Mouse (Mus musculus): ENCODE results near the gene Hlcs. TPM values are rescaled to one million over a fixed set of nuclear protein-coding genes. Genes with fewer than 3 reads are reported as not detected.

Hlcs gene
- polyA plus RNA-seq (2016; fragmentation: Nextera tagmentation; extraction: Ambion mirVana) = 10.3 TPM in 2 replicates

DNA sequence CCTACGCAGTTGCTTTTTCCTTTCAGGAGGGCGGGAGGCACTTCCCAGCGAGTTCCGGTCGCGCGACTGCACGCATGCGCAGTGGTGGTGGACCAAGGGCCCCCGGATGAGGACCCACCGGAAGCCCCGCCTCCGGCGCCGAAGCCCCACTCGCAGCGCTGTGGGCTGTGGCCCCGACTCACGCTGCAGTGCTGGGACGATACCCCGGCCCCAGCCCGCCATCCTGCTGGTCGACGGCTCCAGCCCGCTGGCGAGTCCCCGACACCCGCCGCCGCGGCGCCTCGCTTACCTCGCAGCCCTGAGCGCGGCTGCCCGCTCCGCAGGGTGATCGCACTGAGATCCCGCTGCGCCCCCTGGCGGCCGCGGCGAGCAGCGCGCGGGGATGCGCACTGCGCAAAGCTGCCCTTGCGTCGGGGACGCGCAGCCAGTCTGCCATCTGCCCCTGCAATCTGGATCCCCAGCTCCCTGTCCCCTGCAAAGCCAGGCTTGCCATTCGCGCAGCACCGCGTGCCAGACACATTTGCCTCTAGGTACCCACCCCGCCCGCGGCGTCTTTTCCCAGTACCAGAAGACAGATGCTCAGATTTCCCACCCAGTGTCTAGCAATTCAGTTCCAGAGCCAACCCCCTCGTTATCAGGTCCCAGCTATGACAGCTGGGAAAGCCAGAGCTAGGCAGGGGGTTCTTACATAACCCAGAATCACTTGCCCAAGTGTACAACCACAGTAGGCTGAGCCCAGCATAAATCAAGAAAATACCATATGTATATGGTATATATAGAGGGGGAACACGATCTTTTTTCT, at the start of gene Hlcs:
TSS of gene Hlcs (minus strand) at position 343 of the 802 bp plus-strand sequence.
- Histone ChIP-seq H3K9me3 (no peaks in the 10 kb centered on the region), H3K4me3 (peak within 1 kb of the TSS; percentile 65), H3K36me3 (no peaks in the 10 kb centered on the region), H3K27me3 (replicated peaks) (no peaks in the 10 kb centered on the region), H3K4me2 (replicated peaks) (peak within 1 kb of the TSS; percentile 75), H3K4me1 (peaks cover 11% of the 10 kb centered on the region), H3K9ac (peak within 1 kb of the TSS; percentile 87), H3K27ac (peak within 1 kb of the TSS; percentile 98)
- WGBS = 1% methylated on average over 64 of the region's 64 CpGs
- ATAC-seq (ENCODE audit: low FRiP score, low read depth) = peak; percentile 93

DNA sequence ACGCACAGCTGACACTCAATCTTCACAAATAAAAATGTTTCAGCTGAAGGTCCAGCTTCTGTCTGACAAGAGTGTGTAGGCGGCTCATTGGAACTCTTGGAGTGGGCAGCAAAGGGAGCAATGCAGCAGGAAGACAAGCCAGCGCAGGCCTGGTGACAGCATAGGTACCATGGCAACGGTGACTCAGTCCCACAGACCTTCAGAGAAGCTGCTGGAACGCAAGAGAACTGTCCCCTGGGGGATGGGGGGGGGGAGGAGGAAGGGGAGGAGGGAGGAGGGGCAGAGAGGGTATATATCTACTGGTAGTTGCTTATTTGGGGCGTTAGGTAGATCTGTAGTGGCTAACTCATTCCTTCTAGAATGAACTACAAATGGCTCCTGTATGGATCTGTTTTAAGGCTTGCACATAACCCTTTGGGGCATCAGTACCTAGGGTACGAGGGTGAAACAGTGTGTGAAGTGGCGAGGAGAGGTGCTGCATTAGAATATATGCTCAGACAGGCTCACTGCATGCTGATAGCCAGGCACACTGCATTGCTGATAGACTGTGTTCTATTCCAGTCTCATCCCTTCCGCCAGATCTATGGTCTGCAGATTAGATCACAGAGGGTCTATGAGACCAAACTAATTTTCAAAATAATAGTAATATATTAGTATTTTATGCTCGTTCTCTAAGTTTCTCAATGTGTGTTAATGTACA, 49.0 kb upstream of the Hlcs start:
- peaks cover 7% of the 10 kb centered on the region; the same call in 1 of the 2 replicates for H3K36me3 ChIP-seq
- H3K9ac ChIP-seq = no peak overlapping the region
- H3K4me3 ChIP-seq = no peak overlapping the region
- no peak overlapping the region for H3K4me2 ChIP-seq (replicated peaks)
- H3K27ac ChIP-seq = no peak overlapping the region
- H3K9me3 ChIP-seq = no peaks in the 10 kb centered on the region
- no peak for ATAC-seq (ENCODE audit: low FRiP score, low read depth)
- 52% methylated on average over 10 of the region's 10 CpGs for WGBS
- no peaks in the 10 kb centered on the region for H3K27me3 ChIP-seq (replicated peaks)
- H3K4me1 ChIP-seq = no peaks in the 10 kb centered on the region

DNA sequence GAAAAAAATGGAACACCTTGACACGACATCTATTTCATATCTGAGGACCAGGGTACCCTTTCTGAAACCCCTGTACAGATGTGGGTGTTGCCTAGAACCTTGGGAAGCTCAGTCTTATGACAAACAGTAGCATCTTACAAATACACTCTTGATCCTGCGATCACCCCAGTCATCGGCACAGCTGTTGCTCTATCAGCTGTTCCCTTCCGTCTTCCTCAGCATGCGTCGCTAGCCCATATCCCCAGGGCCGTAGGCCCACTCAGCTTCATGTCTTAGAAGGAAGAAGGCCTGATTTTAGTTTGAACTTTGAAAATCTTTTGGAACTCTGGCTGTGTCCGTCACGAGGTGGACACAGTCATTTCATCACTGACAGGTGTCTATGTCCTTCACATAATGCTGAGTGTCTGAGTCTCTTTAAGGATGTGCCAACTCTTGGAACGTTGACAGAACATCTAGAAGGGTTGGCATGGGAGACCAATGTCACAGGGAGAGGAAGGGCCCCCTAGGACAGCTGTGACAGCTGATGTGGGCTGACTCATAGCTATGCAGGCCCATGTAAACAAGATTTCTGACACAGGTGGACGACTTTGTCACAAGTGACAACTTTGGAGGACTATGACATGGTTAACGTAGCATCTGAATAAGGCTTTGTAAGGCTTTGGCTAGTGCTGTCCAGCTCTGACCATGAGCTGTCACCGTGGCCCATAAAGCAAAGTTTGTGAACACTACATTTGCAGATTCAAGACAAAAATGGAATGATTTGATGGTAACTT, 47.4 kb upstream of the Hlcs start:
- no peaks in the 10 kb centered on the region for H3K4me1 ChIP-seq
- H3K4me2 ChIP-seq (replicated peaks) = no peak overlapping the region
- H3K27me3 ChIP-seq (replicated peaks) = no peaks in the 10 kb centered on the region
- no peak overlapping the region for H3K27ac ChIP-seq
- peaks cover 4% of the 10 kb centered on the region; the same call in 1 of the 2 replicates for H3K36me3 ChIP-seq
- 86% methylated on average over 13 of the region's 13 CpGs for WGBS
- H3K9ac ChIP-seq = no peak overlapping the region
- no peak for ATAC-seq (ENCODE audit: low FRiP score, low read depth)
- no peak overlapping the region for H3K4me3 ChIP-seq
- H3K9me3 ChIP-seq = no peaks in the 10 kb centered on the region

DNA sequence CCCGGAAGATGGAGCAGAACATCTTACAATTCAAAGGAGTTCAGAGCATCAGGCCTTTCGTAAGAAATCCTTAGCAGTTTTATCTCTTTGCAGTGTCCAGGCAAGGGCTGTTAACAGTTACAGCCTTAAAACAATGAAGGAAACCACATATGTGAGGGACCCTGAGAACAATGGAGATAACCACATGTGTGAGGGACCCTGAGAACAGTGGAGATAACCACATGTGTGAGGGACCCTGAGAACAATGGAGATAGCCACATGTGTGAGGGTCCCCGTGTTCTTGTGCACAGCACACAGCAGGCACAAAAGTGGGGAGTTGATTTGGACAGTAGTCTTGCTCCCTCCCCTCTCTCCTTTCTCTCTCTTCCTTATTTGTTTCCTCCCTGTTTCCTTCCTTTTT, 44.7 kb upstream of the Hlcs start:
- ATAC-seq (ENCODE audit: low FRiP score, low read depth) = no peak
- no peak overlapping the region for H3K4me2 ChIP-seq (replicated peaks)
- no peaks in the 10 kb centered on the region for H3K27me3 ChIP-seq (replicated peaks)
- H3K36me3 ChIP-seq = no peaks in the 10 kb centered on the region
- no peak overlapping the region for H3K4me3 ChIP-seq
- 66% methylated on average over 3 of the region's 3 CpGs for WGBS
- H3K9me3 ChIP-seq = no peaks in the 10 kb centered on the region
- H3K27ac ChIP-seq = no peak overlapping the region
- no peak overlapping the region for H3K9ac ChIP-seq
- H3K4me1 ChIP-seq = no peaks in the 10 kb centered on the region

DNA sequence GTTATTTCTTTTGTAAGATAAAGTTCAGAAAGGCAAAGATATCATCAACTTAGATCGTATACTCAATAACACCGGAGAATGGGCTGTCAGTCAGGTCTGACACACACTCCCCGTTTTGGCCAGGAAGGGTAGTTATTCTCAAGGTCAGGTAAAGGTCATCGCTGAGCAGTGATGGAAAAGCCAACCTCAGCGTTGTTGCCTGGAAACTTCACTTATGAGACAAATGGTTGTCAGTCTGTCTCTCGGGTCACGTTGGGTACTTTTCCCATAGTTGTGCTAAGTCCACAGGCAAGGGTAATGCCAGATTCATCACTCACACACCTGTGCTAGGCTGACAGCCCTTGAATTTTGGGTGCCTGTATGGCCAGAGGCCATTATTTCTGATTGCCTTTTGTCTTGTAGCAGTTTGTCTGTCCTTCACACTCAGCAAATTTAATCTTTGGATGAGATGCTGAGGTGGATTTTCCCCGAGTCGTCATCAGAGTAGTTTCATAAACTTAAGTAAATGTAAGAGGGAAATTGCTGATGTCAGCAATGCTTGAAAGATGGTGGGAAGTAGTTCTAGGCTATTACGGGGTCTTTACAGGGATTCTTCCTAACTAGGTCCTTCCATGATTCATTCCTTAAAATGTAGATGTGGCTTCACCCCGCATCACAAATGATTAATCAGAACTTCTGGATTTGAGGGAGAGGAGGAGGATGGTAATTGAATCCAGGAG, 43.6 kb upstream of the Hlcs start:
- Histone ChIP-seq H3K36me3 (no peaks in the 10 kb centered on the region), H3K4me2 (replicated peaks) (no peak overlapping the region), H3K27ac (no peak overlapping the region), H3K4me3 (no peak overlapping the region), H3K27me3 (replicated peaks) (no peaks in the 10 kb centered on the region), H3K9me3 (no peaks in the 10 kb centered on the region), H3K9ac (no peak overlapping the region), H3K4me1 (no peaks in the 10 kb centered on the region)
- ATAC-seq (ENCODE audit: low FRiP score, low read depth) = no peak
- 82% methylated on average over 11 of the region's 11 CpGs for WGBS

DNA sequence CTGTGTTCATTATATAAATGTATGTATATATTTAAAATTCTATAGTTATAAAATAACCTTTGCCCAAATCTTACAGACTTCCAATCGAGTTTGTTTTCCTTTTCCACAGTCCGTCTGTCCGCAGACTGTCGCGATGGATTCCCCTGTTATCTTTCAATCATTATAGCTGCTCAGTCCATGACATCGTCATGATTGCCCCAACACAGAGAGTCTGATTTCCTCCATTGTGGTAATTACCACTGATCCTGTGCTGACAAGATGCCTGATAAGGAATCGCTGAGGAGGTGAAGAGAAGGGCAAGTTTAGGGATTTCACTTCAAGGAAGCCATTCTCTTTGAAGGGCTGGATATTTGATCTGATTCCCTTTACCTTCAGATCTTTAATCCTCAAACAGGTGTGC, 42.7 kb upstream of the Hlcs start:
- Histone ChIP-seq H3K4me1 (no peaks in the 10 kb centered on the region), H3K9ac (no peak overlapping the region), H3K4me3 (no peak overlapping the region), H3K4me2 (replicated peaks) (no peak overlapping the region), H3K27ac (no peak overlapping the region), H3K9me3 (no peaks in the 10 kb centered on the region), H3K36me3 (no peaks in the 10 kb centered on the region), H3K27me3 (replicated peaks) (no peaks in the 10 kb centered on the region)
- ATAC-seq (ENCODE audit: low FRiP score, low read depth) = no peak
- 78% methylated on average over 7 of the region's 7 CpGs for WGBS

DNA sequence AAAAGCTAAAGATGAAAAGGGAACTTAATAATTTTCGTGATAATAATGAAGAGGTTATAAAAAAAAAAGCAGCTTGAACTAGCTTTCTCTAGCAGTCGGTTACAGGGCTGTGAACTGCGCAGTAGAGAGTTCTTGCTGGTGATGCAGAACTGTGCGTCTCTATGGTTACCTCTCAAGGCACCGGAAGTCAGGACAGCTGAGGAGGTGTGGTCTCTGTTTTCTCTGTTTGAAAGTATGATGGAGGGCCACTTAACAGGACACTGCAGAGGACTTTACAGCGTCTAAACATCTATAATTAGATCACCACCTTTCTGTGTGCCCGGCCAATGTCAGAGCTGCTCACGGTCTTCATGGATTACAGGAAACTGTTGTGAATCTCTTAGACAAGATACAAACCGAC, 41.1 kb upstream of the Hlcs start:
- ATAC-seq (ENCODE audit: low FRiP score, low read depth) = no peak
- Histone ChIP-seq H3K27ac (no peak overlapping the region), H3K36me3 (no peaks in the 10 kb centered on the region), H3K4me1 (no peaks in the 10 kb centered on the region), H3K4me3 (no peak overlapping the region), H3K4me2 (replicated peaks) (no peak overlapping the region), H3K9ac (no peak overlapping the region), H3K27me3 (replicated peaks) (no peaks in the 10 kb centered on the region), H3K9me3 (no peaks in the 10 kb centered on the region)
- WGBS = 47% methylated on average over 9 of the region's 9 CpGs

DNA sequence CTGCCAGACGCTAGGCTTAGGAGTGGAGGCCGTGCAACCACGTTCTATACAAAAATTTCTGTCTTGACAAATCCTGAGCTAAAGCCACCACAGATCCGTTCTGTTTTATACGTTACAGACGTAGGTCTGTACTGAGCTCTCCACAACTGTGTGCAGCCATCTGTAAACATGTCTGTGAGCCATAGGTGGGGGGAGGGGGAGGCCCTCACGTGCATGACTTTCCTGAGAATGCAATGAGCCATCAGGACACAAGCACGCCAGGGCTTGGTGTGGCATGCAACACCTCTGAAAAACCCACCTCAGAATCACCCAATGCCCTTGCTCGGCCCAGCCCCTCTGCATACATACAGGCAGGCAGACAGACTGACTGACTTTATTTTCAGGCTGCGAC, 36.9 kb upstream of the Hlcs start:
- WGBS = 75% methylated on average over 10 of the region's 10 CpGs
- Histone ChIP-seq H3K4me2 (replicated peaks) (no peak overlapping the region), H3K9ac (no peak overlapping the region), H3K4me1 (no peaks in the 10 kb centered on the region), H3K36me3 (no peaks in the 10 kb centered on the region), H3K9me3 (no peaks in the 10 kb centered on the region), H3K4me3 (no peak overlapping the region), H3K27ac (no peak overlapping the region), H3K27me3 (replicated peaks) (no peaks in the 10 kb centered on the region)
- ATAC-seq (ENCODE audit: low FRiP score, low read depth) = no peak

DNA sequence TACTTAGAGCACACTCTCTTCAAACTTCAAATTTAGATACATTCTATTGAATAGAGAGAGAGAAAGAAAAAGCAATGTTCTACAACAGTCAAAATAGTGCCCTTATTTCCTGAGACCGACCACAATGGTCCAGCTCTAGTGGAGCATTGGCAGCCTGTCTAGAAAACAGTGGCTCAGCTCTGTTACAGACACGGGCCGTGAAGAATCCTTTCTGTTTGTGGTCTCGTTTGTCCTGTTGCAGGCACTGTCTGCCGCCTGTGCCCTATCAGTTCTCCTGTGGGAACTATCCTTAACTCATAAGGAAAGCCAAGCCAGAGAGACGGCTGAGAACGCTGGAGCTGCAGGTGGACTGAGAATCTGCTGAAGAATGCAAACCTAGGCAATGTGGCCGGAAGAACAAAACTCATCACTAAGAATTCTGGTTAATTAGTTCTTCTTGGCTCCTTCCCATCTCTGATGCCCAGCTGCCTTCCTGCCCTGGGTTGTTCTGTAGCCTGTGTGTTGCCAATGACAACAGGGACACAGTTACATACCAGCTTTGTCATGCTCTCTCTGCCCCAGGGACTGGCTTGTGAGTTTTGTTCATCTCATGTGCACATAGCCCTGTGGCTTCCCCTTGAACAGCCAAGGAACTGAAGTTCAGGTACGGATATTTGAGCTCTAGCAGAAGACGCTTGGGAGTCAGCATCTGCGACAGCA, 36.4 kb upstream of the Hlcs start:
- 76% methylated on average over 11 of the region's 11 CpGs for WGBS
- no peak for ATAC-seq (ENCODE audit: low FRiP score, low read depth)
- Histone ChIP-seq H3K9ac (no peak overlapping the region), H3K27me3 (replicated peaks) (no peaks in the 10 kb centered on the region), H3K27ac (no peak overlapping the region), H3K4me2 (replicated peaks) (no peak overlapping the region), H3K4me3 (no peak overlapping the region), H3K9me3 (no peaks in the 10 kb centered on the region), H3K36me3 (no peaks in the 10 kb centered on the region), H3K4me1 (no peaks in the 10 kb centered on the region)

DNA sequence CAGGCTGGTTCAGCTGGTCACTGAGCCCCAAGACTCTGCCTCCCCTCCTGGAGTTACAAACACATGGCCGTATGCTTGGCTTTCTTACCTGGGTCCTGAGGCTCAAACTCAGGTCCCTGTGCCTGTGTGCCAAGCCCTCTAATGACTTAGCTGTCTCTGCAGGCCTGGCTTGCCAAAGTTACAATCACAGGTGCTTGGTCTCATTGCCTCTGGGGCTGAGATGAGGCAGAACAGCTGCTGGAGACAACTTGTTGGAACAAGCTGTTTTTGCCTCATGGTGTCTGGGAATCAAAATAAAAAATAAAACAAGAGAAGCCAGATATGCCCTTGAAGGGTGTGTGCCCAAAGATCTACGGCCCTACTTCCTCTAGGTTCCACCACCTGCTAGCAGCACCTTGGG, 35.4 kb upstream of the Hlcs start:
- H3K4me3 ChIP-seq = no peak overlapping the region
- no peak overlapping the region for H3K4me2 ChIP-seq (replicated peaks)
- H3K36me3 ChIP-seq = no peaks in the 10 kb centered on the region
- no peaks in the 10 kb centered on the region for H3K9me3 ChIP-seq
- H3K27ac ChIP-seq = no peak overlapping the region
- ATAC-seq (ENCODE audit: low FRiP score, low read depth) = no peak
- WGBS = 81% methylated on average over 2 of the region's 2 CpGs
- no peaks in the 10 kb centered on the region for H3K4me1 ChIP-seq
- H3K27me3 ChIP-seq (replicated peaks) = no peaks in the 10 kb centered on the region
- no peak overlapping the region for H3K9ac ChIP-seq

DNA sequence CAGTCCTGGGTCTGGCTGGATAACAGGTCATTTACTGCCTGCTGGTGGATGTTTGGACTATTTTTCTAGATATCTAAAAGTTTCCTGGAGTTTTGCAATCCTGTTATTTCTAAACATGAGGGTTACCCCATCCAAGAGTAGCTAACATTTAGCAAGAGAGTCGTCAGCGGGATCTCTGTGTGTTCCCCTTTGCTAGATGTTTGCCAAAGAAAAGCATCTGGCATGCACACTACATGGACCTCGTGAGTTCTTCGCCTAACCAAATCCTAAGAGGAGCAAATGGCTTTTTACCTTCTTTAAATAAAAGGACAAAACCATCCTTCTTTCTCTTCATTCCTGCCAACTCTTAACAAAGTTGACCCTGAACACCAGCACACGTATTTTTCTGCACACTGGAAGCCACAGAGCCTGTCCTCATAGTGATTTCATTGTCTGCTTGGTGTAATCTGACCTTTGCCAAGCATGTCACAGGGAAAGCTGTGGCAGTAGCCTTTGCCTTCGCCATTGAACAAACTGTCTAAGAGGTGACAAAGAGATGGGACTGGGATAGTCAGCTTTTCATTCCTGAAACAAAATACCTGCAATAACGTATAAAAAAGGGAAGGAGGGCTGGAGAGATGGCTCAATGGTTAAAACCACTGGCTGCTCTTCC, 33.8 kb upstream of the Hlcs start:
- H3K4me2 ChIP-seq (replicated peaks) = no peak overlapping the region

More for the DNA sequence above, 33.8 kb upstream of the Hlcs start:
- no peak overlapping the region for H3K27ac ChIP-seq
- no peak for ATAC-seq (ENCODE audit: low FRiP score, low read depth)
- WGBS = 77% methylated on average over 7 of the region's 7 CpGs
- no peak overlapping the region for H3K4me3 ChIP-seq
- no peak overlapping the region for H3K9ac ChIP-seq
- no peaks in the 10 kb centered on the region for H3K27me3 ChIP-seq (replicated peaks)
- no peaks in the 10 kb centered on the region for H3K36me3 ChIP-seq
- H3K4me1 ChIP-seq = no peaks in the 10 kb centered on the region
- no peaks in the 10 kb centered on the region for H3K9me3 ChIP-seq

Measured in neural tube, embryonic 12.5 days (tissue).